Mouse (Mus musculus) adrenal gland, postnatal 0 days (tissue): ENCODE measurements around the gene Ly6g. TPM values are rescaled to one million over a fixed set of nuclear protein-coding genes. Genes with fewer than 3 reads are reported as not detected.

Experiments
- polyA plus RNA-seq: library from polyadenylated mRNA; unstranded; fragments of >200 nt; fragmentation: Nextera tagmentation; extraction: Ambion mirVana; gene quantifications from 2 replicates; pipeline ENCODE4 v1.2.1, GENCODE M21; 2015

Ly6g gene
- 0.33 and 0.58 TPM in 2 replicates for polyA plus RNA-seq

GRCm38 (mm10) chr15:75154940-75155339 is at the start of gene Ly6g:
TSS of gene Ly6g (plus strand) at chr15:75155240.

GRCm38 (mm10) chr15:75111861-75112630 is 43.0 kb upstream of the Ly6g start, which contains the start of gene Ly6c2:
TSS of gene Ly6c2 (minus strand) at chr15:75111970.

Other genes with a start within 250 kb of the Ly6g start
- 0.35 and 0.41 TPM in 2 replicates for gene Ly6i, start 171.8 kb upstream of the Ly6g start, polyA plus RNA-seq
- gene Ly6a, start 157.2 kb upstream of the Ly6g start, polyA plus RNA-seq, result 150 and 159 TPM in 2 replicates
- gene Ly6c1, start 106.4 kb upstream of the Ly6g start, polyA plus RNA-seq, result 132 and 138 TPM in 2 replicates
- gene Ly6c2, start 43.3 kb upstream of the Ly6g start, polyA plus RNA-seq, result 5.6 and 9.0 TPM in 2 replicates
- 0.44 and 0.55 TPM in 2 replicates for gene BC025446, start 61.1 kb downstream of the Ly6g start, polyA plus RNA-seq
- not detected in 2 replicates for gene Ly6f, start 113.2 kb downstream of the Ly6g start, polyA plus RNA-seq